Mouse (Mus musculus) urinary bladder, postnatal 10 days (tissue): ENCODE data around the gene Tapbpl.

Experiments
- DNase-seq: peaks from one replicate; pipeline ENCODE4 v3.0.0; 2022; ENCODE audit warnings: low spot score

The Tapbpl gene

DNA sequence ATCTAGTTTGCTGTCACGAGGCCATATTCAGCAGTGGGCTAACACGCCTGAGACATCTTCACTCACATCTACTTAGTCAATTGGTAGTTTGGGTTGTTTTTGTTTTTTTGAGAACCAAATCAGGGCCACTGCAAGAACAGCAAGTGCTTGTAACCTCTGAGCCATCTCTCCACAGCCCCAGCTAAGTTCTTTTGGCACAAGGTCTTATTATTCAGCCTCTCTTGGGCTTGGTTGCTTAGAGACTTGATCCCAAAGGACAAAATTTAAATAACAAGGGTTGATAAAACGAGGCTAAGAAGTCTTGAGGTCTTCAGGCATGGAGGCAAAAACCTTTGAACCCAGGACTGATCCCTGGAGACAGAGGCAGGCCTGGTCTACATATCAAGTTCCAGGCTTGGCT lies 35.4 kb downstream of the Tapbpl start:
- no peak for DNase-seq

DNA sequence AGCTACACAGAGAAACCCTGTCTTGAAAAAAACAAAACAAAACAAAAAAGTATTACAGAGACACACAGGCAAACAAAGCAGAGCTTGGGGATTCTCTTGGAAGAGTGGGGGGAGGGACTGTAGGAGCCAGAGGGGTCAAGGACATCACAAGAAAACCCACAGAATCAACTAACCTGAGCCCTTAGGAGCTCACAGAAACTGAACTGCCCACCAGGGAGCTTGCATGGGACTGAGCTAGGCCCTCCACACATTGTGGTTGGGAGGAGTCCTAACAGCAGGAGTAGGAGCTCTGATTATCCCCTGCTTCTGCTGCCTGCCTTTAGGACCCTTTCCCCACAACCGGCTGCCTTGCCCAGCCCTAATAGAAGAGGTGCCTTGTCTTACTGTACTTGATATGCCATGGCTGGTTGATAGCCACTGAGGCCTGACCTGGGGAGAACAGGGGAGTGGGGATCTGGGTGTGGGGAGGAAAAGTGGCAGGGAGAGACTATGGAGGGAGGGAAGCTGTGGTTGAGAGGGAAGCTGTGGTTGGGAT lies 36.1 kb downstream of the Tapbpl start:
- DNase-seq: no peak

- no peak for DNase-seq
Observed at GRCm38 (mm10) chr6:125193390-125193789, 38.3 kb downstream of the Tapbpl start.

GRCm38 (mm10) chr6:125192841-125193240 lies 38.8 kb downstream of the Tapbpl start:
- no peak for DNase-seq

- DNase-seq: peak; percentile 75
Observed at GRCm38 (mm10) chr6:125192016-125192714, 39.5 kb downstream of the Tapbpl start.

GRCm38 (mm10) chr6:125191332-125192015 lies 40.2 kb downstream of the Tapbpl start, which contains the start of the genes Ncapd2 and Mrpl51:
TSS of gene Ncapd2 (minus strand) at chr6:125191701.
TSS of gene Mrpl51 (plus strand) at chr6:125191801.
- peak; percentile 89 for DNase-seq

GRCm38 (mm10) chr6:125190816-125191215 lies 40.8 kb downstream of the Tapbpl start:
- no peak for DNase-seq

GRCm38 (mm10) chr6:125186203-125186602 lies 45.5 kb downstream of the Tapbpl start:
- DNase-seq: no peak

- DNase-seq: no peak
Observed at GRCm38 (mm10) chr6:125182133-125182532, 49.5 kb downstream of the Tapbpl start.

DNA sequence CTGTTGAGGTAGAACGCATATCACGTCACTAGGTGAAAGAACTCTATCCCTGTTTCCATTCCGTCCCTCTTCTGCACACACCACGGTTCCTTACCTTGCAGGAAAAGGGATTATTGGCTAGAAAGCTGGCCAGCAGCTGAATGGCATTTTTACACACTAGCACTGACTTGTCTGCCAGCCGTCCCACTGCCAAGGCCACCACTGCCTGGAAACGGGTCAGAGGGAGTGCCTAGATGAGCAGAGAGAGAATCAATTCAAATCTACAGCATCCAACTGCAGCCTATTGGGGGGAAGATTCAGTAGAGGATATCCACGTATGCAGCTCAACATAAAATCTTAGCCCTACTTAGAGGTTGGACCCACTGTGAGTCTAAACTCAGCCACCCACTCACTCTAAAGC lies 52.1 kb downstream of the Tapbpl start:
- DNase-seq: no peak

DNA sequence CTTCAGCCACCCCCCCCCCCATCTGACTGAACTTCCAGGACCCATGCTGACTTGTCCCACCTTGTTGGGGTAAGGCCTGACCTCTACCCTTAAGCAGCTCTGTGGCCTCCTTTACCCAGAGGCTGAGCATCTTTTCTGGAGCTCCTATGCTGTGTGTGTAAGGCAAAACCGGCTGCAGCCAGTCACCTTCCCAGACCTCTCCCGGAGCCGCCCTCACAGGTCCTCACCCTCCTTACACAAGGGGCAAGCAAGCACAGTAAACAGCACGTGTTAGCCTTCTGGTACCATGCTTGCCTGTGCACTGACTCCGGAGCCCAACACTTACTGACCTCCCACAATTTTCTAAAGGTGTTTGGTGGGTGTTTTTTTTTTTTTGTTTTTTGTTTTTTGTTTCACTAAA lies 56.2 kb downstream of the Tapbpl start:
- DNase-seq: no peak
